Mouse (Mus musculus) liver, adult (tissue): ENCODE measurements around the gene Dnpep.

Experiments used
- GATA4 ChIP-seq: IDR thresholded peaks from 2 replicates; pipeline ENCODE4 v1.6.1; 2014; ENCODE audit warnings: mild to moderate bottlenecking, low read length; ENCODE audit not compliant: insufficient replicate concordance

Dnpep gene

DNA sequence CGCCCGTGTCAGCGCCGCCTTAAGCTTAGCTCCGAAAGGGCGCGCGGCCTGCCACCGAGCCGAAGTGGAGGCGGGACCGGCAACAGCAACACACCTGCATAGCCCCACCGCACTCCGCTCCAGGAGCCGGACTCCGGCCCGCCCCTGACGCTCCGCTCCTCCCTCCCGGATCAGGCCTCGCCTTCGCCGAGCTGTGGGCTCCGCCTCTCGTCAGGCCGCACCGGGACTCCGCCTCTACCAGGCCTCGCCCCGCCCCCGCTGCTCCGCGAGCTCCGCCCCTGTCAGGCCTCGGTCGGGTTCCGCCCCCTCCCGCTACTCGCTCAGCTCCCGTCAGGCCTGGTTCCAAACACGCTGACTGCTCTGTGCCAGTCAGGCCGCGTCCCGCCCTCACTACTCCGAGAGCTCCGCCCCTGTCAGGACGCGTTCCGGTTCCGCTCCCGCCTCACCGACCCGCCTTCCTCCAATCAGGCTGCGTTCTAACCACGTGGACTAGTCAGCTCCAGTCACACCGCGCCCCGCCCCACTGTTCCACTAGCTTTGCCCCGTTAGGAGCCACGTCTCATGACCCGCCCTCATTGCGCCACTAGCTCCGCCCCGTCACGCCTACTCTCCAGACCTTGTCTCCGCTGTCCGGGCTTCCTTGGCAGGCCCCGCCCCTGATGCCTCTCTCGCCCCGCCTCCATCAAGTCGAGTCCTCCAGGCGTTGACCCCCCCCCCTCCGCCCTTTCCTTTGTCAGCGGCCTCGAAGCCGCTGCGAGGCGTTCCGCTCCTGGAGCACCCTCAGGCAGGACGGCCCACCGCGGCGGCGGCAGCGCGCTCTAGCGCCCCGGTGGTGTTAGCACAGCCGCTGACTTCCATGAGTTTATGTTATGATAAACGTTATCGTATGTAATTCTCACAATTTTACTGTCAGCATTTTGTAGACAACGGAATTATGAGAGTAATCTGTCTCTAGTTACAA is at the start of gene Dnpep:
Dnpep (minus strand) TSS at position 750 of the 961 bp plus-strand sequence.
- TF ChIP-seq GATA4 = peak; percentile 21; the same call in 1 of the 2 replicates

DNA sequence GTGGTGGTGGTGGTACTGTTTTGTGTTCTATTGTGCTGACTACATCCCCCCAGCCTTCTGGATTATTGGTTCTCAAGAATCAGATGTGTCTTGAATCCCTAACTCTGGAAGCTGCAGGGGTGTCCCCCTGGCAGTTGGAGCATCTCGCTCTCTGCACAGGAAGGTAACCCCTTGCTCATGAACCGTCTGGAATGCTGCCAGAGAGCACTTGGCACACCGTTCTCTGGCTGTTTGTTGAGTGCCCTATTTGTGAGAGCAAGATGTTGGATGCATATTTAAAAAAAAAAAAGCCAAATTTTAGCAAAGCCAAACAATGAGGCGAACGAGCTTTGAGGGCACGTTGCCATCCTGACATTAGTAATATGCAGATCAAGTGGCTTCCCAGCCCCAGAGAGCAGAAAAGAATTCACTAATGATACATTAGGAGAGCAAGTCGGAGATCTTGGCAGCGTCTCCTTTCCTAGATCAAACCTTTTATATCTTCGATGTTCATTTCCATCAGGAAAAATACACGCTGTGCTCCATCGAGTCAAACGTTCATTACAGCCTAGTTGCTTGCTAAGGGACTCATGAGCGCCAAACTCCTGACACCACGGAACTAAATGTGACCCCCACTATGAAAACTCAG is 47.8 kb upstream of the Dnpep start:
- no peak for TF ChIP-seq GATA4

DNA sequence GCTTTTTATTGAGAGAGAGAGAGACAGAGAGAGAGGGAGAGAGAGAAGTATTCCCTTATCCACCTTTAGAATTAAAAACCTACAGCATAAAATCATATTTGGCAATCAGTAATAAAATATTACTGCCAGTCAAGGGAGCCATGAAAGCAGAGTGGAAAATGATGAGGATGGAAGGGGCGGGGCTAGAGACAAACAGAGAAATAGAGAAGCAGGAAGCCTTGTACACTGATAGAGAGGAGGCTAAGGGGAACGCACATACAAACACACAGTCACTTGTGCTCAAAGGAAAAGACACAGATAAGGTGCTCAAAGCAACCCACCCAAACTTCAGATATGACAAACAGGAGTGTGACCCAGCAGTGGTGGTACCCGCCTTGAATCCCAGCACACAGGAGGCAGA is 46.1 kb upstream of the Dnpep start:
- TF ChIP-seq GATA4 = no peak

DNA sequence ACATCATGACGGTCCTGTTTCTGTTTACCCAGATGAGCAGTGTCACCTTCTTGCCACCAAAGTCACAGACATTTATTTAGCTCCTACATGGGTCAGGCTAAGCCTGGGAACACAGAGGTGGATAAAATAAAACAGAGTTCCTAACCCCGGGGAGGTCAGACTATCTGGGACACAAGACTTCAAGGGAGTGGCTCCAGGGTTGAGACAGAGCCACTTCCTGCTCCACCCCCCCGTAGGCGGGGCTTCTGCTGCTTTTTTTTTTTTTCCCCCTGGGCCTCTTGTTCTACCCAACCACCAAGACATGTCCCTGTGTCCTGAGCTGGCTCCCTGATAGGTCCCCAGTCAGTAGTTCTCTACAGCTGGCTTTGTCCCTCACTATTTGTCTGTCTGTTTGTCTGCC is 44.0 kb upstream of the Dnpep start:
- no peak for TF ChIP-seq GATA4

DNA sequence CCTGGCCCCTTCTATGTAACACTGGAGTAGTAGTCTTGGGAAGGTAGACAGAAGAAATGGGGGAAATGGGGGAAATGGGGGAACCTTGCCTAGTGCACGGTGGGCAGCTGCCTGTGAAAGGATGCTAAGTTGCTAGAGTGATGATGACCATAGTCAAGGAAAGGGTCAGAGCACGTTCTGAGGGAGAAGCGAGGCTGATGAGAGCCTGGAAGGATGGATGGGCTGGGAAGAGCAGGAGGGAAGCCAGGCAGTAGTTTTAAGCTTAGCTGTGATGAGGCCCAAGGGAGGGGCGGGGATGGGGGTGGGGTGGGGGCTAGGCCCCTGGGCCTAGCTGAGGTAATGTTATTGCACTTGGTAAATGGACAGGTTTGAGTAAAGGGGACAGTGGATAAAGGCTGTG is 43.3 kb upstream of the Dnpep start:
- no peak for TF ChIP-seq GATA4

DNA sequence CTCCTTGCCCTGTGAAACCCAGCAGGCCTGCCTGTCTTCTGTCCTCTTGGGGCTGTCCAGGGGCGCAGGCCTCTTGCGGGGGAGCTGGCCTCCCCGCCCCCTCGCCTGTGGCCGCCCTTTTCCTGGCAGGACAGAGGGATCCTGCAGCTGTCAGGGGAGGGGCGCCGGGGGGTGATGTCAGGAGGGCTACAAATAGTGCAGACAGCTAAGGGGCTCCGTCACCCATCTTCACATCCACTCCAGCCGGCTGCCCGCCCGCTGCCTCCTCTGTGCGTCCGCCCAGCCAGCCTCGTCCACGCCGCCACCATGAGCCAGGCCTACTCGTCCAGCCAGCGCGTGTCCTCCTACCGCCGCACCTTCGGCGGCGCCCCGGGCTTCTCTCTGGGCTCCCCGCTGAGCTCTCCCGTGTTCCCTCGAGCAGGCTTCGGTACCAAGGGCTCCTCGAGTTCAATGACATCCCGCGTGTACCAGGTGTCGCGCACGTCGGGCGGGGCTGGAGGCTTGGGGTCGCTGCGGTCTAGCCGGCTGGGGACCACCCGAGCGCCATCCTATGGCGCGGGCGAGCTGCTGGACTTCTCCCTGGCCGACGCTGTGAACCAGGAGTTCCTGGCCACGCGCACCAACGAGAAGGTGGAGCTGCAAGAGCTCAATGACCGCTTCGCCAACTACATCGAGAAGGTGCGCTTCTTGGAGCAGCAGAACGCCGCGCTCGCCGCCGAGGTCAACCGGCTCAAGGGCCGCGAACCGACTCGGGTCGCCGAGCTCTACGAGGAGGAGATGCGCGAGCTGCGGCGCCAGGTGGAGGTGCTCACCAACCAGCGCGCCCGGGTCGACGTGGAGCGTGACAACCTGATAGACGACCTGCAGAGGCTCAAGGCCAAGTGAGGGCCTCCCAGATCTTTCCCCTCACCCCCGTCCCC is 42.6 kb upstream of the Dnpep start, which contains the start of gene Des:
Des (plus strand) TSS at position 218 of the 920 bp plus-strand sequence.
- TF ChIP-seq GATA4 = no peak

DNA sequence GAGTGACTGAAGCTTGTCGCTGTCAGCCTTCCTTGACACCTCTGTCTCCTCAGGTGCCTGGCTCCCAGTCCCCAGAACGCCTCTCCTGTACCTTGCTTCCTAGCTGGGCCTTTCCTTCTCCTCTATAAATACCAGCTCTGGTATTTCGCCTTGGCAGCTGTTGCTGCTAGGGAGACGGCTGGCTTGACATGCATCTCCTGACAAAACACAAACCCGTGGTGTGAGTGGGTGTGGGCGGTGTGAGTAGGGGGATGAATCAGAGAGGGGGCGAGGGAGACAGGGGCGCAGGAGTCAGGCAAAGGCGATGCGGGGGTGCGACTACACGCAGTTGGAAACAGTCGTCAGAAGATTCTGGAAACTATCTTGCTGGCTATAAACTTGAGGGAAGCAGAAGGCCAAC is 41.6 kb upstream of the Dnpep start:
- no peak for TF ChIP-seq GATA4

DNA sequence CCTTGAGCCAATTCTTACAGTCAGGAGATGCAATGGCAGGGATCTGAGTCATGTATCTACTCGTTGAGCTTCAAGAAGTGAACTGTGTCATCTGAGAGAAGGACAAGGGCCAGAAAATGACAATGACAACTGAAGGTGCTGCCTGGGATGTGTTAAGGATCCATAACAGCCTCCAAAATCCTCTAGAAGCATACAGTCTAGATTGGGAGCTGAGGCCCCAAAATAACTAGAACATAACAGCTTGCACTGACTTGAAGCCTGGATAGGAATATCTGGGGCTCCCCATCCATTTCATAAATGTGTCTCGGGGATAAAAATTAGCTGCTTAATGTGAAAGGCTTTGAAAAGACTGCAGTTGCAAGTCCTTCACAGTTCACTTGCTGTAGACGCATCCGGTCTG is 40.2 kb upstream of the Dnpep start:
- TF ChIP-seq GATA4 = no peak

DNA sequence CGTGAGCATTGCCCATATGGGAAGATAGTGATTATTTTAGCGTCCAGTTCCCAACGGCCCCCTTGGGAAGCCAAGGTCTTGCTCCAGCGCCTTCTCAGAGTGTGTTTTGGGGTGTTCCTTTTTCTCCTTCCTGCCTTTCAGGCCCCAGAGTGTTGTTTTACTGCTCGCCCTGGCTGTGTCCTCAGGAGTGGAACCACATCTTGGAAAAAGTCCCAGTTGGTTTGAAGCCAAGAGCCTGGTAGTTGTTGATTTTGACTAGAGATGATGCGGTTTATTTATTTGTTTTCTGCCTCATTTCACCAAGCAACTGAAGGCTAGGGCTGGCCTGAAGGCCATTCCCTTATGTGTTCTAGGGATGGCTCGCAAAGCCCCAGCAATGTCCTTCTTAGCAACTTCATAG is 39.5 kb upstream of the Dnpep start:
- TF ChIP-seq GATA4 = no peak

DNA sequence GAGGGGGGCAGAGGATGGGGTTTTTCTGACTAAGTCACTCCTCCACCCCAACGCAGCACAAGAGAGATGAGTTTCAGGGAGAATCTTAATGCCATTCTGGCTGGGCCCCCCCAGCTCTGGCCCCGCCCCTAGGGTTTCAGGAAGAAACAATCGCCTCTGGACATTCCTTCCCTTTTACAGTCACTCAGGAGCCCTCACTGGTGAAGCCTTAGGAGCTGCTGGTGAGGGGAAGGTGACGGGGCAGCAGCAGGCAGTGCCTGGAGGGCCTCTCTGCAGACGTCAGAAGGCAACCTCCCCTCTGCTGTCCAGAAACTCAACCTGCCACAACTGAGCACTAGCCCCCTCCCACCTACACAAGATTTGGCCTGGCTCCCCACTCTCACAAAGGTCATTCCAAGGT is 31.5 kb upstream of the Dnpep start:
- no peak for TF ChIP-seq GATA4

DNA sequence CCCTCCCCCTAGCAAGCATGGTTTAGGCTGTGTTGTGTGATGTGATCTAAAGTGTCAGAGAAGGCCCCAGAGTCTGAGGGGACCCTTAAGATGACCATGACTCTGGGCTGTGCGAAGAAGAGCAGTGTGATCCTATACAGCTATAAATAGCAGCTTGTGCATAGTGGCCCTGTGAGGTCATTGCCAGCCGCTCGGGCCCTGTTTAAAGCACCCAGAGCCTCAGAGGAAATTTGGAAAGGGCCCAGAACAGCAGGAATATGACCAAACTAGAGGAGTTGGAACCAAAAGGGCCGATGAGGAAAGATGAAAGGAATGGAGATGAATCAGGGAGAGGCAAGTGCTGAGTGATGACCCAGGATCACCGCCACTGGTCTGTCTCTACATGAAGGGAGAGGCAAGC is 29.5 kb upstream of the Dnpep start:
- TF ChIP-seq GATA4 = no peak

DNA sequence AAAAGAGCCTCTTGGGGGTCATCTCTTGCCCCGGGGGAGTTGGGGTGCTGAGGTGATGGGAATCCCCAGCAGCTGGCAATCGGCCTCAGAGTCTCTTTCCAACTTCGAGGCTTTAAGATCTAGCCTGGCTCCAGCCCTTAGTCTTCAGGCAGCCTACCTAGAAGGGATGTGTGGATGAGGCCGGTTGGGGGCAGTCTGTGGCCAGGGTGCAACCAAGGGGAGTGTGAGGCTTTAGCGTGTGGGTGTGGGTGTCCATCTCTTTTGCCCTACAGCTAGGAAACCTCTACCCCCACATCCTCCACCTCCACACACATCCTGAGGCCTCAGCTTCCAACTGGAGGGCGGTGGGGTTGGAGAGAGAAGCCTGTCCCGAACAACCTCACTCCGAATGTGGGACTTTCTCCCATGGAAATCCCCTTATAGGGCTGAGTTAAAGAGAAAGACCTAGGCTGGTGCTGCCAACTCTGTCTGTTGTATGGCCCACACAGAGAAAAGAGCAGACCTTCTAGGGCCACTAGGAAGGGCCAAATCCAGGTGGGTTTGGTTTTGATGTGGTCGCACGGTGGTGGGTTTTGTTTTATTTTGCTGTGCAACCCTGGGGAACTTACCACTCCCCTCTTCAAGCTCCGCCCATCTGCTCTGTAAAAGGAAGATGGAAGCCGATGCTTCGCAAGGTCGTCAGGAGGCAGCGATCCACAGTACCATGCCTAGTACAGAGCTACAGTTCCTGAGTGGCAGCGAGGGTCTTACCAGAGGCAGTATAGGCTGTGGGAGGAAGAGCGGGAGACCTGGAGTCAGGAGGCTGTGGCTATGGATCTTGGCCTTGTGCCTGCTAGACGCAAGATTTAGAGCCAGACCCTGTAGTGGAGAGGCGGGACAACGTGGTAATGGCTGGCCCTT is 27.5 kb upstream of the Dnpep start:
- no peak for TF ChIP-seq GATA4

DNA sequence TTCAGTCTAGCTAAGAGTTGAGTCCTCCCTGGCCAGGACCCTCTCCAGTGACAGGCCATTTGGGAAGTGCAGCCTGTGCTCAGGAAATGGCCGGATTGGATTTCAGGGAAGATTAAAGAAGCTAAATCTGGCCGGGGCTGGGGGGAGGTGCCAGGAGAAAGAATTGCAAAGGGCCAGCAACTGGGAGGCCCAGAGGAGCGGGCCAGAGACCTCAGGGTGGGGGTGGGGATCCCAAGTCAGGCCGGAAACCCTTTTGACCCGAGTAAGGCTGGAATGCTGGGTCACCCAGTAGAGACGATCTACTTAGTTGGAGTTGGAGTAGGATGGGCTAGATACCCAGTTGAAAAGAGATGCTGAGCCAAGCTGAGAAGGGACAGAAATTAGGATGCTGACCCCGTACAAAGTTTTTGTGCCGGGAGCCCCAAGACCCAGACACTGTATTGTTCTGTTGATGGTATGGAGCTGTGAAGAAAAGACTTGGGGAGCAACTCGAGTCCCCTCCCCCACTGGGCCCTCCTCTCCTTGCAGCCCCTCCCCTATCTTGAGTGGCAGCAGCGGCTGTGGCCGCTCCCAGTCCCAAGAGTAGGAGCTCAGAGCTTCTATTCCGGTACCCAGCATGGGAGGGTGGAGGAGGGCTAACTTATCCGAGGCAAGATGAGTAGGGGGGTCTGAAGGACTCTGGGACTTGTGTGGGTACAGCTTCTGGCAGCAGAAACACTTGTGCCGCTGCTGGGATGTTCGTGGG is 26.7 kb upstream of the Dnpep start:
- TF ChIP-seq GATA4 = no peak
